ENCODE assay signal across 10 mouse cellular contexts in the genomic region with DNA sequence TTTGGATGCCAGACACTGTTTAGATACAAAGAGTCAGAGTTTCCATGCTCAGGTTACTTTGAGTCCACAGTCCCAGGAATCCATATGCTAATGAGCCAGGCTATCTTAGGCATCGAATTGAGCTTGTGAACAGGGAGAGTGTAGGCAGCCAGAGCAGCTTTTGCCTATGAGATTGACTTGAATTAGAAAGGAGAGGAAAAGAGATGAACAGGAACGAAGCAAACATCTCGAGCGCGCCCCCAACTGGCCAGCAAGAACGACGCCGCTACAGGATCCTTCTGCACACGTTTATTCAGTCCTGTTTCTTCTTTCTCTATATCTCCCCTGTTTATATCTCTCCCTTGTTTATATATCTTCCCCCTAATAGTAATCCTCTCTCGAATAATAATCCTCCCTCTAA. TPM values are rescaled to one million over a fixed set of nuclear protein-coding genes. Genes with fewer than 3 reads are reported as not detected.
DNase-seq lines count a peak whose midpoint lies in the region; ATAC-seq lines count a peak whose summit lies in the region.
"Had no signal": no experiment of that assay in that cellular context is flagged by ENCODE, and none has a peak within 500 bp of the region (broad histone marks: within the 10 kb centered on the region; RNA-seq: fewer than 3 reads in every experiment).

No protein-coding gene starts in this region.

- H3K4me3 ChIP-seq in midbrain, embryonic 12.5 days = no peak overlapping the region
- H3K4me3 ChIP-seq in midbrain, embryonic 13.5 days (replicated peaks) = no peak overlapping the region
- H3K4me3 ChIP-seq in embryonic facial prominence, embryonic 13.5 days = no peak overlapping the region
- H3K4me3 ChIP-seq: embryonic facial prominence, embryonic 12.5 days; limb, embryonic 15.5 days had no signal

- H3K27me3 ChIP-seq in midbrain, embryonic 12.5 days = peaks cover 10% of the 10 kb centered on the region; the same call in 1 of the 2 replicates
- H3K27me3 ChIP-seq in midbrain, embryonic 13.5 days = peaks cover 22% of the 10 kb centered on the region; the same call in 1 of the 2 replicates
- peaks cover 9% of the 10 kb centered on the region; the same call in 1 of the 2 replicates for H3K27me3 ChIP-seq in embryonic facial prominence, embryonic 13.5 days
- H3K27me3 ChIP-seq: embryonic facial prominence, embryonic 12.5 days had no signal

- no peak overlapping the region for H3K4me2 ChIP-seq in midbrain, embryonic 12.5 days (replicated peaks)
- H3K4me2 ChIP-seq in midbrain, embryonic 13.5 days (replicated peaks) = no peak overlapping the region
- no peak overlapping the region for H3K4me2 ChIP-seq in embryonic facial prominence, embryonic 13.5 days
- H3K4me2 ChIP-seq: embryonic facial prominence, embryonic 12.5 days; limb, embryonic 15.5 days had no signal

- WGBS in midbrain, embryonic 12.5 days = 1% methylated on average over 10 of the region's 10 CpGs
- 1% methylated on average over 10 of the region's 10 CpGs for WGBS in midbrain, embryonic 13.5 days
- 1% methylated on average over 10 of the region's 10 CpGs for WGBS in embryonic facial prominence, embryonic 13.5 days

- no peak for ATAC-seq in cerebellum, adult (ENCODE audit: insufficient number of reproducible peaks, low FRiP score, low TSS enrichment)
- ATAC-seq in midbrain, embryonic 12.5 days (ENCODE audit: low FRiP score, low read depth) = peak; percentile 42; the same call in 1 of the 2 replicates
- ATAC-seq in midbrain, embryonic 13.5 days = no peak
- no peak for ATAC-seq in embryonic facial prominence, embryonic 13.5 days (ENCODE audit: insufficient number of reproducible peaks, insufficient read depth, low FRiP score, low TSS enrichment, low read depth)
- peak; percentile 49 for ATAC-seq in megakaryocyte progenitor cell, adult 5-6 weeks (replicated peaks; ENCODE audit: poor library complexity)
- ATAC-seq in megakaryocyte-erythroid progenitor cell, adult 5-6 weeks (replicated peaks; ENCODE audit: low FRiP score, low TSS enrichment, poor library complexity, severe bottlenecking) = no peak; the same call in 1 of the 2 replicates

- H3K27ac ChIP-seq in midbrain, embryonic 12.5 days (replicated peaks) = no peak overlapping the region
- H3K27ac ChIP-seq in midbrain, embryonic 13.5 days = no peak overlapping the region
- no peak overlapping the region for H3K27ac ChIP-seq in embryonic facial prominence, embryonic 13.5 days
- H3K27ac ChIP-seq: embryonic facial prominence, embryonic 12.5 days; limb, embryonic 15.5 days had no signal

- no peak overlapping the region for H3K9ac ChIP-seq in midbrain, embryonic 12.5 days (replicated peaks)
- no peak overlapping the region for H3K9ac ChIP-seq in midbrain, embryonic 13.5 days (replicated peaks)
- H3K9ac ChIP-seq in embryonic facial prominence, embryonic 13.5 days = peak overlapping the region; percentile 40; the same call in 1 of the 2 replicates
- H3K9ac ChIP-seq: embryonic facial prominence, embryonic 12.5 days; limb, embryonic 15.5 days had no signal

- no peaks in the 10 kb centered on the region for H3K9me3 ChIP-seq in midbrain, embryonic 12.5 days
- H3K9me3 ChIP-seq in midbrain, embryonic 13.5 days = no peaks in the 10 kb centered on the region
- H3K9me3 ChIP-seq in embryonic facial prominence, embryonic 13.5 days = no peaks in the 10 kb centered on the region
- H3K9me3 ChIP-seq: embryonic facial prominence, embryonic 12.5 days; limb, embryonic 15.5 days had no signal

- H3K36me3 ChIP-seq in midbrain, embryonic 12.5 days = no peaks in the 10 kb centered on the region
- no peaks in the 10 kb centered on the region for H3K36me3 ChIP-seq in midbrain, embryonic 13.5 days
- H3K36me3 ChIP-seq in embryonic facial prominence, embryonic 13.5 days = no peaks in the 10 kb centered on the region
- H3K36me3 ChIP-seq: embryonic facial prominence, embryonic 12.5 days; limb, embryonic 15.5 days had no signal

- no peaks in the 10 kb centered on the region for H3K4me1 ChIP-seq in midbrain, embryonic 12.5 days
- 0 out of 2 replicates have a peak, but pooled peaks cover 3% of the 10 kb centered on the region for H3K4me1 ChIP-seq in midbrain, embryonic 13.5 days (replicated peaks)
- 0 out of 2 replicates have a peak, but pooled peaks cover 3% of the 10 kb centered on the region for H3K4me1 ChIP-seq in embryonic facial prominence, embryonic 13.5 days
- H3K4me1 ChIP-seq: limb, embryonic 15.5 days had no signal

- DNase-seq in cerebellum, adult 11 months = peak; percentile 29
- DNase-seq in layer of hippocampus, postnatal 36 days = peak; percentile 59 to 63

RNA-seq across cellular contexts. Expression of a gene that starts 7.2 kb away (rescaled TPM):
- 388 and 389 TPM in 2 replicates for polyA plus RNA-seq in midbrain, embryonic 12.5 days (2016; fragmentation: Nextera tagmentation; extraction: Ambion mirVana)
- polyA plus RNA-seq in midbrain, embryonic 13.5 days (2015; fragmentation: Nextera tagmentation; extraction: Ambion mirVana) = 466 and 473 TPM in 2 replicates
- 308 and 321 TPM in 2 replicates for polyA plus RNA-seq in embryonic facial prominence, embryonic 13.5 days (2015; fragmentation: Nextera tagmentation; extraction: Ambion mirVana)
- 100 to 1,000 TPM; 518 to 567 TPM for total RNA-seq in layer of hippocampus, postnatal 36 days (2021)
- 66.8 and 67.4 TPM in 2 replicates for total RNA-seq in megakaryocyte progenitor cell, adult 5-6 weeks (2015)
- total RNA-seq in megakaryocyte progenitor cell, adult 5-6 weeks (2017) = 40.4 and 42.0 TPM in 2 replicates
- 6.7 and 20.9 TPM in 2 replicates for total RNA-seq in megakaryocyte-erythroid progenitor cell, adult 5-6 weeks (2014; fragmentation: Nextera tagmentation)
- 1.1 and 2.1 TPM in 2 replicates for total RNA-seq in megakaryocyte-erythroid progenitor cell, adult 5-6 weeks (2017)

RNA-seq across cellular contexts. Expression of a gene that starts 42.0 kb away (rescaled TPM):
- 0.10 TPM in 1 of 2 replicates, not detected in the other for polyA plus RNA-seq in midbrain, embryonic 12.5 days (2016; fragmentation: Nextera tagmentation; extraction: Ambion mirVana)
- 0.05 TPM in 1 of 2 replicates, not detected in the other for polyA plus RNA-seq in midbrain, embryonic 13.5 days (2015; fragmentation: Nextera tagmentation; extraction: Ambion mirVana)
- polyA plus RNA-seq in embryonic facial prominence, embryonic 13.5 days (2015; fragmentation: Nextera tagmentation; extraction: Ambion mirVana) = 0.66 TPM in 1 of 2 replicates, not detected in the other
- total RNA-seq in layer of hippocampus, postnatal 36 days (2021) = under 1 TPM in 1 of 2 experiments, not detected in 1; 0.58 TPM
- not detected in 2 replicates for total RNA-seq in megakaryocyte progenitor cell, adult 5-6 weeks (2015)
- total RNA-seq in megakaryocyte progenitor cell, adult 5-6 weeks (2017) = not detected in 2 replicates
- not detected in 2 replicates for total RNA-seq in megakaryocyte-erythroid progenitor cell, adult 5-6 weeks (2014; fragmentation: Nextera tagmentation)
- not detected in 2 replicates for total RNA-seq in megakaryocyte-erythroid progenitor cell, adult 5-6 weeks (2017)
- polyA plus RNA-seq: embryonic facial prominence, embryonic 12.5 days; limb, embryonic 15.5 days had no signal

RNA-seq across cellular contexts. Expression of a gene that starts 56.5 kb away (rescaled TPM):
- 6.3 and 7.2 TPM in 2 replicates for polyA plus RNA-seq in midbrain, embryonic 12.5 days (2016; fragmentation: Nextera tagmentation; extraction: Ambion mirVana)
- 11.0 and 11.4 TPM in 2 replicates for polyA plus RNA-seq in midbrain, embryonic 13.5 days (2015; fragmentation: Nextera tagmentation; extraction: Ambion mirVana)
- polyA plus RNA-seq in embryonic facial prominence, embryonic 13.5 days (2015; fragmentation: Nextera tagmentation; extraction: Ambion mirVana) = 3.9 and 6.7 TPM in 2 replicates
- total RNA-seq in layer of hippocampus, postnatal 36 days (2021) = 1 to 10 TPM; 1.5 to 2.0 TPM
- total RNA-seq in megakaryocyte progenitor cell, adult 5-6 weeks (2015) = 0.05 TPM in 1 of 2 replicates, not detected in the other
- total RNA-seq in megakaryocyte progenitor cell, adult 5-6 weeks (2017) = not detected in 2 replicates
- not detected in 2 replicates for total RNA-seq in megakaryocyte-erythroid progenitor cell, adult 5-6 weeks (2014; fragmentation: Nextera tagmentation)
- 1.1 TPM in 1 of 2 replicates, not detected in the other for total RNA-seq in megakaryocyte-erythroid progenitor cell, adult 5-6 weeks (2017)

Comparison
In these comparisons a context has a peak if more than half of its experiments do, and no peak if none do; other contexts are left out.
1. ATAC-seq: peak in midbrain, embryonic 12.5 days (single experiment) and megakaryocyte progenitor cell, adult 5-6 weeks (single experiment); none in cerebellum, adult (single experiment), midbrain, embryonic 13.5 days (single experiment), embryonic facial prominence, embryonic 13.5 days (single experiment) and megakaryocyte-erythroid progenitor cell, adult 5-6 weeks (single experiment).
2. RNA of a gene that starts 7.2 kb away (total RNA-seq): 518 to 567 TPM in layer of hippocampus, postnatal 36 days; 40.4 to 67.4 TPM in megakaryocyte progenitor cell, adult 5-6 weeks and 1.1 to 20.9 TPM in megakaryocyte-erythroid progenitor cell, adult 5-6 weeks; every median in the first group is over 4 times any median in the second.